ENCODE assay signal across 26 mouse cellular contexts in the genomic region with DNA sequence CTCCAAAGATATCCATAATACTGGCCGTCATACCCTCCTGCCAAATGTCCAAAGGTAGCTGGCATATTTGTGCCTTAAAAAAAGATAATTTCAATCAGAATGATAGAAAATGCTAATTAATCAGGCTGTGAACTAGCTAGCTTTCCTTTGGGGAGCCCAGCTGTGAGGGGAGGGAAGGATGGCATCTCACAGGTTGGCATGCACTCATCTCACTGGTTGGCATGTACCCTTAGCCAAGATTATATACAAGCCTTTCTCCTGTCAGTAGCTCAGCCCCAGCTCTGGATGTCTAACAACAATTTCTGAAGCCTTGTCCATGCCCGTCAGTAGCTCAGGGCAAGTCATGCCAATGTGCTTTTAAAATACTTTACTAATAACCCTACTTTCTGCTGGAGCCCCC.
DNase-seq lines count a peak whose midpoint lies in the region; ATAC-seq and TF ChIP-seq lines count a peak whose summit lies in the region.
"Had no signal": no experiment of that assay in that cellular context is flagged by ENCODE, and none has a peak within 500 bp of the region (broad histone marks: within the 10 kb centered on the region; RNA-seq: fewer than 3 reads in every experiment).

No protein-coding gene starts in this region.

- no peaks in the 10 kb centered on the region for H3K27me3 ChIP-seq in embryonic facial prominence, embryonic 13.5 days
- H3K27me3 ChIP-seq in embryonic facial prominence, embryonic 10.5 days (replicated peaks; ENCODE audit: low read depth, poor library complexity, severe bottlenecking) = no peaks in the 10 kb centered on the region
- no peaks in the 10 kb centered on the region for H3K27me3 ChIP-seq in lung, postnatal 0 days (replicated peaks; ENCODE audit: insufficient read depth, low read length)
- H3K27me3 ChIP-seq: heart, embryonic 12.5 days; hindbrain, embryonic 15.5 days; liver, embryonic 15.5 days had no signal

- no peak overlapping the region for H3K9ac ChIP-seq in embryonic facial prominence, embryonic 13.5 days
- H3K9ac ChIP-seq in lung, postnatal 0 days (replicated peaks; ENCODE audit: low read depth) = no peak overlapping the region
- H3K9ac ChIP-seq: forebrain, postnatal 0 days; heart, embryonic 12.5 days; hindbrain, embryonic 15.5 days; liver, embryonic 15.5 days had no signal

- H3K4me1 ChIP-seq in embryonic facial prominence, embryonic 13.5 days = peaks cover 79% of the 10 kb centered on the region
- peaks cover 54% of the 10 kb centered on the region for H3K4me1 ChIP-seq in embryonic facial prominence, embryonic 10.5 days
- H3K4me1 ChIP-seq in lung, postnatal 0 days (ENCODE audit: insufficient read depth, low read depth, low read length) = peaks cover 34% of the 10 kb centered on the region; the same call in 1 of the 2 replicates

- TF ChIP-seq EP300 in lung, postnatal 0 days (IDR thresholded peaks at IDR 0.05) = no peak

- 73% methylated on average over 2 of the region's 2 CpGs for WGBS in embryonic facial prominence, embryonic 13.5 days
- 84% methylated on average over 2 of the region's 2 CpGs for WGBS in embryonic facial prominence, embryonic 10.5 days
- WGBS in lung, postnatal 0 days = 82% methylated on average over 2 of the region's 2 CpGs

- TF ChIP-seq CTCF in layer of hippocampus, adult 2 months (conservative IDR thresholded peaks at IDR 0.05) = no peak
- TF ChIP-seq CTCF in lung, postnatal 0 days (IDR thresholded peaks at IDR 0.05) = no peak

- H3K4me2 ChIP-seq in embryonic facial prominence, embryonic 13.5 days = no peak overlapping the region
- no peak overlapping the region for H3K4me2 ChIP-seq in lung, postnatal 0 days (replicated peaks; ENCODE audit: low read depth, low read length)
- H3K4me2 ChIP-seq: heart, embryonic 12.5 days; hindbrain, embryonic 15.5 days; midbrain, embryonic 11.5 days had no signal

- H3K4me3 ChIP-seq in embryonic facial prominence, embryonic 13.5 days = no peak overlapping the region
- H3K4me3 ChIP-seq in embryonic facial prominence, embryonic 10.5 days = no peak overlapping the region
- H3K4me3 ChIP-seq in layer of hippocampus, adult 2 months = no peak overlapping the region
- no peak overlapping the region for H3K4me3 ChIP-seq in lung, postnatal 0 days (ENCODE audit: low read depth, low read length)
- H3K4me3 ChIP-seq: forebrain, embryonic 10.5 days; heart, adult 2 months; heart, embryonic 12.5 days; hindbrain, embryonic 15.5 days; left cerebral cortex, adult 2 months; liver, embryonic 15.5 days had no signal

- ATAC-seq in embryonic facial prominence, embryonic 13.5 days (ENCODE audit: insufficient number of reproducible peaks, insufficient read depth, low FRiP score, low TSS enrichment, low read depth) = no peak
- no peak for ATAC-seq in lung, postnatal 0 days
- ATAC-seq: midbrain, embryonic 16.5 days had no signal

- DNase-seq in embryonic facial prominence, embryonic 10.5 days (ENCODE audit: low spot score) = no peak
- DNase-seq in layer of hippocampus, adult 2 months (ENCODE audit: low spot score in 2 of 2) = no peak
- no peak for DNase-seq in layer of hippocampus, adult 11-12 months (ENCODE audit: low spot score)
- DNase-seq in lung, postnatal 0 days (ENCODE audit: low spot score) = no peak
- no peak for DNase-seq in lung, adult 18-20 months
- no peak for DNase-seq in right cerebral cortex, postnatal 14 days
- DNase-seq: adrenal gland, postnatal 10 days; cerebellum, adult 18-20 months; cerebellum, postnatal 14 days; forebrain, postnatal 0 days; heart, adult 2 months; kidney, adult 8-10 months; kidney, postnatal 10 days; left cerebral cortex, postnatal 4 days; liver; lung, postnatal 36 days; thymus, postnatal 4 days had no signal

- H3K27ac ChIP-seq in embryonic facial prominence, embryonic 13.5 days = peak overlapping the region; percentile 40; the same call in 1 of the 2 replicates
- no peak overlapping the region for H3K27ac ChIP-seq in embryonic facial prominence, embryonic 10.5 days (replicated peaks)
- peak overlapping the region; percentile 5; the same call in 1 of the 2 replicates for H3K27ac ChIP-seq in layer of hippocampus, adult 2 months
- H3K27ac ChIP-seq in lung, postnatal 0 days (ENCODE audit: low read length) = peak overlapping the region; percentile 90
- H3K27ac ChIP-seq: forebrain, embryonic 10.5 days; heart, adult 2 months; hindbrain, embryonic 15.5 days; left cerebral cortex, adult 2 months had no signal

- no peaks in the 10 kb centered on the region for H3K36me3 ChIP-seq in embryonic facial prominence, embryonic 13.5 days
- H3K36me3 ChIP-seq in embryonic facial prominence, embryonic 10.5 days (replicated peaks) = peaks cover 14% of the 10 kb centered on the region; the same call in 1 of the 2 replicates
- no peaks in the 10 kb centered on the region for H3K36me3 ChIP-seq in lung, postnatal 0 days (ENCODE audit: insufficient read depth, low read length)
- H3K36me3 ChIP-seq: liver, embryonic 15.5 days had no signal

- no peaks in the 10 kb centered on the region for H3K9me3 ChIP-seq in embryonic facial prominence, embryonic 13.5 days
- H3K9me3 ChIP-seq in embryonic facial prominence, embryonic 10.5 days = no peaks in the 10 kb centered on the region
- H3K9me3 ChIP-seq in lung, postnatal 0 days (ENCODE audit: low read length) = no peaks in the 10 kb centered on the region
- H3K9me3 ChIP-seq: forebrain, embryonic 10.5 days; G1E; heart, embryonic 12.5 days; hindbrain, embryonic 15.5 days; liver, embryonic 15.5 days had no signal
